Mouse (Mus musculus): ENCODE data around the gene Rbm15.

The Rbm15 gene

DNA sequence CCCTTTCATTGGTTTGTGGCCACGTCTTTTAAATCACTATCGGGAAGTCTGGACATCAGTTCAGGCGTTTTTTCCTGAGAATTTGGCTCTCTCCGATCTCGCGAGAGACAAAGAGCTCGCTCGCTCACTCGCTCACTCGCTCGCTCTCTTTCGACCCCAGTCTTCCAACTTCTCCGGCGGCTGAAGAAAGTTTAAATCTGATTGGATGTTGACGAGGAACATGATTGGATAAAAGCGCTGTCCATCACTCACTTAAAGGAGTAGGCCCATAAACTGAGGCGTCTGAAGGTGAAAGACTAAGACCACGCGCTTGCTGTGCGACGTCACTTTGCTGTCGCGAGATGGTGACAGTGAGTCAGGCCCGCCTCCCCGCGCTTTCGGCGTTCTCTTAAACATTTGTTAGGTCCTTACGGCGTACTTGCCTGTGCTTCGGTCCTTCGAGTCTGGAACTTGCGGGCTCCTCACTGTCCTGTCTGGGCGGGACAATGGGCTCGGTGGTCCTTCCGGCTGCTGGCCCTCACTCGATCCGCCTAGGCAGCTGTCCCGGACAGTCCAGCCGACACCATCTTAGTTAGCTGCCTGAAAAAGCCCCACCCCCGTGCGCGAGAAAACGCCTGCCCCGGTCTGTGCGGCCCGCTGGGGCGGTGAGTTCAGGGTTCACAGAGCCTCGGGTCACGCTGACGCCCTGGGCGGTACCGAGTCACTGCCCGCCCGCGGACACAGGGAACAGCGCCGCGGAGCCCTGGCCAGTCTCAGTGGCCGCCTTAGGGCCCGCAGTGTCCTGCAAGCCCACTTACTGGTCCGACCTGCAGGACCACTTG is at the start of gene Rbm15:
Rbm15 (minus strand) TSS at position 293 of the 821 bp plus-strand sequence.
- peak; percentile 94 for DNase-seq (ENCODE audit: low spot score)

DNA sequence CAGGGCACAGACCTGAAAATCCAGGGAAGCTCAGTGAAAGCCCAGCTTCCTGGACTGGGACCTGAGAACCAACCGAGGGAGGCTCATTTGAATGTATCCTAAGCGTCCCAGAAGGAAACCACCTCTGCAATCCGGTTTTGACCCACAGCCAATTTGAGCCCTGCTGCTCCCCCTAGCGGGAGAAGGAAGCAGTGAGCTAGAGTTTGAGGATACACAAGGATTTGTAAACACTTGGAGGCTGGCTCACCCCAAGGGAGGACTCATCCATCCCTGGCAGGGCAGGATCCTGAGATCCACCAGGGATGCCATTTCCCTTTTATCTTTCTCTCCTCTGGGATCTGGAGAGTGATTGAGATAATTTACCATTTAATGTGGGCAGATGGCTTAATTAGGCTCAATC is 45.9 kb upstream of the Rbm15 start:
- DNase-seq (ENCODE audit: low spot score), result peak; percentile 5

DNA sequence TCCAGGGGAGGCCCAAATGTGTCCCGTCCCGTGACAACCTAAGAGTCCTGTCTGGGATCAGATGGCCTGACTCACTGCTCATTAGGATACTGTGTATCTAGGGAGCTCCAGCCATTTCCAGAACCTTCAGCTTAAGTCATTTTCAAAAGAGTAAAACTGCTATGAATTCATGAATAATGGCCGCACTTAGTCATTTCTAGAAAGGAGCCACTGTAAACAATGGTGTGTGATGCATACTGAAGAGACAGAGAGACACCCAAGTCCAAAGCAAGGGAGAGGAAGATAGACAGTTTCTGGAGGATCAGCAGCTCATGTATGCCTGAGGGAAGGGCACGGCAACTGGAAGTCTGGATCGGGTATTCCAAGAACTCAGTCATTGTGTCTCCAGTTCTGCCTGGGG is 45.2 kb upstream of the Rbm15 start:
- no peak for DNase-seq (ENCODE audit: low spot score)

DNA sequence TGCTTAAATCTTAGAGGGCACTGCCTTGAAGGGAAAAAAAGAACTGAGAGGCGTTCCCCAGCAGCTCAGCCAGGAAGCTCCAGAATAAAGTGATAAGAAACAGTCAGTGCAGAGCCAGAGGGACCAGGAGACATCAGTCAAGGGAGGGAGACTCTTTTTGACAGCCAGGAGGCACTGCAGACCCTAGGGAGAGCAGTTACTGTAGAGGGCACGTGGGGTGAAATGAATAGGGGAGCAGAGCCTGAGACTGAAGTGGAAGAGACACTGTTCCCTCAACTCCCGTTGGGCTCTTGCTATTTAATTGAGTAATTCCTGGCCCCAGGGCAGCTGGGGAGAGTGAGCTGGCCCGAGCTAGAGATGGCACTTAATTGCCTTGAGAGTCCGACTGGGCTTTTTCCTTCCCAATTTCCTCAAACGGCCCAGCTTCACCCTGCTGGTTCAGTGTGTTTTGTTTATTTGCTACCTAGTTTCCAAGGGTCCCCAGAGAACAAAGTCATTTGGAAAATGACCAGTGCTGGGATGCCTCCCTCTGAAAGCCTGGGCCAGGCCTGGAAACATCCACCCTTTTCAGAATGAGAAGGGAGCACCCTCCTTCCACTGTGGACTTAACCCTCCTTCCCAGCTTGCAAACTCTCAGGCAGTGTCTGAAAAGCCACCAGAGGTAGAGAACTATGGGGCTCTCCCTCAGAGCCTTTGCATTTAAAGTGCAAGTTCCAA is 41.6 kb upstream of the Rbm15 start:
- DNase-seq (ENCODE audit: low spot score), result no peak

DNA sequence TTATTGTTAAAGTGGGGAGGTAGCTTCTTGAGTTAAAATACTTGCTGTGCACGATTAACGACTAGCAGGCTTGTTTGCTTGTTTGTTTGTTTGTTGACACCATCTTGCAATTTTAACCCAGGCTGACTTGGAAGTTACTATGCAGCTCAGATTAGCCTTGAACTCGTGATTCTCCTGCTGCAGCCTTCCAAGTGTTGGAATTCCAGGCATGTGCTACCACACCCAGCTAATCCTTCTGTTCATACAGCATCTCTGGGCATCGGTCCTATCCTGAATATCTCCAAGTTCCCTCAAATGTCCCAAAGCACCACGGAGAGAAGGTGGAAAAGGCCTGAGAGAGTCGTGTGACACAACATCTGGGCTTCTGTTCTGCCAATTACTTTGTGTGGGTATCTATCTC is 35.7 kb upstream of the Rbm15 start:
- DNase-seq (ENCODE audit: low spot score), result no peak

DNA sequence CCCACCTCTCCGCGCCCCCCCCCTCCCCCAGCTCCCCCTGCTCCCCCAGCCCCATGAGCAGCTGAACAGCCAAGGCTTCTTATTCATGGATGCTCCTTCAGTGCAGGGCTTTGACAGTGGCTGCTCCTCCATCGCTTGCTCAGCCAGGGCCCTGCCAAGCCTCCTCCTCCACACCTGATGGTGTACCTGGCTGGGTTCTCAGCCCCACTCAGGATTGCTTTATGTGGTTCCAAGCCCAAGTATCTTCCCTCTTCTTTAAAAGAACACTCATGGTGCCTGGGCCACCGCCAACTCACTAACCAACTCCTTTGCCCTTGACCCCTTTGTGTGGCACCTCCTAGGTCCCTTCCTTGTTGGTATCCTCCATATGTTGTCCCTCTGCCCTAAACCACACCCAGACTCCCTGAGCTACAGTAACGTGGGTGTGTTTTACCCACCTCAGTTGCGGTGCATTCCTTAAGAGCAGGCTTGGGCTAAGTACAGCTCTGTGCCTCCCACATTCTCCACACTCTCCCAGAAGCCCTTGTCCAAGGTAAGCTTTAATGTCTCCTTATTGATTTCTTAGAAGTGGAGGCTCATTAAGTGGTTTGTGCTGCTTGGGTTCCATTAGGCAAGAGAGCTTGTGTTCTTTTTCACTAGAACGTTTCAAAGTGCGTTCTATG is 34.6 kb upstream of the Rbm15 start:
- DNase-seq (ENCODE audit: low spot score), result no peak

DNA sequence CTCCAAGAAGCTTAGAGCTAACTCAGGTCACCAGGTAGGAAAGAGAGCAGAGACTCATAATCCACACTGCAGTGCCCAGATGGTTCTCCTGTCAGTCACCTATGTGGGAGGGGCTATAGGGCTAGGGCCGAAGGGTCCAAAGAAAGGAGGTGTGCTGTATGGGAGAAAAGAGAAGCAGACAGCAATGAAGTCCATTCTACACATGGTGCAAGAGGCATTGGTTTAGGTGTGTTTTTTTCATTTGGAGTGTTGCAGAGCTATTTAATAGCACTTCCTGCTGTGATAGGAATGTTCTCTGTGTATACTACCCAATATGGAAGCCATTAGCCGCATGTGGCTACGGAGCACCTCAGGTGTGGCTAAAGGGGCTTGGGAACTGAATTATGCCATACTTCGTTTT is 31.9 kb upstream of the Rbm15 start:
- DNase-seq (ENCODE audit: low spot score), result no peak

DNA sequence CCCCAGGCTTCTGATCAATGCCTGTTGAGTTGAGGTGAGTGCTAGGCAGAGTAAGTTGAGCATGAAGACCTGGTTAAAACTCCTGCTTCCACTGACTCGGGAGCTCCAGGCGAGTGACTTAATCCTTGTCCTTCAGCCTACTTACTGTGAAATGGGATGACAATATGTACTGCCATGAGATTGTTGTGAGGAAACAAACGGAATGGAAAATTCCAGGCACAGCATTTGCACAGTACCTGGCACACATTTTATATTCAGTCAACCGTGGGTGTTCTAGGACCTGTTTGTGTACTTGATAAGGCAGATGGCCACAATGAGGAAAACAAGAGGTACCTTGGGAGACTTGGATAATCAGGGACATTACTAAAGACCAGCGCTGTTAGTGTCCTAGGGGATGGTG is 29.9 kb upstream of the Rbm15 start:
- no peak for DNase-seq (ENCODE audit: low spot score)

DNA sequence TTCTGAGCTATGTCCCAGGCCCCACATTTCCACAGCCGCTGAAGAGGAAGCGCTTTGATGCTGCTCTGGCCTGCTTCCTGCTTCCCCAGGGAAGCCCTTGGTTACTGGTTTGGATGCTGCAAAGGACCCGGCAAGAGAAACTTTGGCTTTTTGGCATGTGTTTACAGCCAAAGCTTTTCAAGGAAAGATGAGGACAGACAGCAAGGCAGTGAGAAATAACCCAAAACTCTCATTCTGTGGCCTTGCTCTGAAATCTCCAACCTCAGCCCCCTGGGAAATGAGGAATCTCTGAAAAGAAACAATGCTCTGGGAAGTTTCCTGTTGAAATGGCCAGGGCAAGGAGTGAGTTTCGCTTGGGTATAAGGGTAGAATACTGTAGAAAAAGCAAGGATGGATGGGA is 26.9 kb upstream of the Rbm15 start:
- DNase-seq (ENCODE audit: low spot score), result no peak

DNA sequence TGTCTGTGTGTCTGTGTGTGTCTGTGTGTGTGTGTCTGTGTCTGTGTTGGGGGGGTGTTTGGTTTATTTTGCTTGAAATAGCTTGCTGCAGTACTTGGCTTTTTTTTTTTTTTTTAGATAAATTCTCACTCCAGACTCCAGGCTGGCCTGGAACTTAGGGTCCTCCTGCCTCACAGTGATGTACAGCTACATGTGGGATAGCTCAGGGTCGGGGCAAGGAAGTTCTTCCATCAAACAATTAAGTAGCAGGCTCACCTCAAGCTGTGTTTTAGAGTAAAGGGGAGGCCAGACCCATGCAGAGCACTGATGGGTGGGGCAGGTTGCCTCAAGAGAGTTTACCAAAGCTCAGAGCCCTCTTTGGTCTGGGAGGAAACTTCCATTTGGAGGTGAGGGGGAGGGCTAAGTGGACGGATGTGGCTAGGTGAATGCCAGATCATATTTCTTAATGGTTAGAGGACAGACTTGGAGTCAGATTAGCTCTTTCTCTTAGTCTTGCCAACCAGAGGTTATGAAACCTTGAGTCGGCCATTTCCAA is 24.3 kb upstream of the Rbm15 start:
- no peak for DNase-seq (ENCODE audit: low spot score)

DNA sequence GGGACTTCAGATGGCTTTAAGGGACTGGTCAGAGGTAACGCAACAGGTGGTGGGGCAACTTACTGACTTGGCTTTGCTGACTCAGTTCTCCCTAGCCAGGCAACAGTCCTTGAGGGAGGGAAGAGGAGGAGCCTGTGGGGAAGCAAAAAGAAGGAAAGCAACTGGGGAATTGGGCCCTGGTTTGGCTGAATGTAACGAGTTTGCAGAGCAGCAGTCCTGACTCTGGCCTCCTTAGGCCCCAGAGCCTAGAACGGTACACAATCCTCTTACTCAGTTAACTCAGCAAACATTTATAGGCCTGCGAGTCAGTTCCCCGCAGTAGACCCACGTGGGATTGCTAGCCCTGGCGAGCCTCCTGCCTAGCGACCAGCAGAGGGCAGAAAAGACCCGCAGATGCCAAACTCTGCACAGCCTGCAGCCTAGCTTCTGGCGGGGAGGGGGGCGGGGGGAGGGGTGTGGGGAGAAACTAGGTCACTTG is 23.5 kb upstream of the Rbm15 start:
- DNase-seq (ENCODE audit: low spot score), result peak; percentile 63

DNA sequence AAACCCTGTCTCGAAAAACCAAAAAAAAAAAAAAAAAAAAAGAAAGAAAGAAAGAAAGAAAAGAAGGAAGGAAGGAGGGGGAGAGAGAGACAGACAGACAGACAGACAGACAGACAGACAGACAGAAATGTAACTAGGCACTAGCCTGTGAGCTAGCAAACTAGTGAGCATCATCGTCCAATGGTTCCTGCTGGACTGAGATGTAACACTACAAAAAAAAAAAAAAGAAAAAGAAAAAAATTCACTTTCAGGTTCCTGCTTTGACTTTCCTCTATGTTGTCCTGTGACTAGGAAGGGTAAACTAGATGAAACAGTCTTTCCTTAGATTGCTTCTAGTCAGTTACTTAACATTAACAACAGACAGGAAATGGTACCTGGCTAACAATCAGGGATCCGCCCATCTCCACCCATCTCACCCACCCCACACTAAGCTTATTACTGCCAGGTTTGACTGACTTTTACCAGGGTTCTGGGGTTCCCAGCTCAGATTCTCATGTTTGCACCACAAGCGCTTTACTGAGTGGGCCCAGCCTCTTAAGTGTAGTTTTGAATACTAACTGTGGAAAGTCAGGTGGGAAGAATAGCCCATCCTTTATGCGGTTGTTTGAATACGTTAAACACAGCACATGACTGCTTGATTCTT is 22.3 kb upstream of the Rbm15 start:
- DNase-seq (ENCODE audit: low spot score), result no peak

DNA sequence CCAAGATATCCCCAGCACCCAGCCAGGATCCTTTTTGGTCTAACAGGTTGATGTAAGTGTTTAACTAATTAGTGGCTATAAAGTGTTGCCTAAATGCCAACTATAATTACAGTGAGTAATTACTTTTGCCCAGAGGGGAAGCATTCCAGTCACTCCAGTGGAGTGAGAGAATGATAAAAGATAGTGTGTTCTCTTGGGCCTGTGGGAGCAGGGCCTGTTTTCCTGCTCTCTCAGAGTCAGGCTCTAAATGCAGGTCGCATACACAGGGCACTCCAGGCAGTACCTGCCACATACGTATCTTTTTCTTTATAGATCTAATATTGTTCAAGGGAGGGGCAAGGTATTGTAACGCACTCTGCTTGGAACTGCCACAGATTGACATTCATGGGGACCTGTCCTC is 18.2 kb upstream of the Rbm15 start:
- DNase-seq (ENCODE audit: low spot score), result no peak

DNA sequence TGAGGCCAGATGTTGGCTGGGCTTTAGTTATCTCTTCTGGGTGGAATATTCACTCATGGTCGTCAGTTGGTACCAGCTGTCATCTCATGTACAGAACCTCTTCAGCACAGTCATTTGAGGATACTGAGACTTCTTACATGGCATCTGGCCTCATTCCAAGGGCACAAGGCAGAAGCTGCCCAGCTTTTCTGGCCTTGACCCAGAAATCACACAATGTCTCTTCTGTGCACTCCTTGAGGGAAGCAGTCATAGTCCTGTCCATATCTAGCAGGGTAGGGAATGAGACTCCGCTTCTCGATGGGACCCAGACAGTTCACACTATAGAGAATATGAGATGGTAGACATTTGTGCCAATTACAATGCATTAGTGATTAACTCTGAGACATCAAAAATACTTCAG is 15.5 kb upstream of the Rbm15 start:
- no peak for DNase-seq (ENCODE audit: low spot score)

DNA sequence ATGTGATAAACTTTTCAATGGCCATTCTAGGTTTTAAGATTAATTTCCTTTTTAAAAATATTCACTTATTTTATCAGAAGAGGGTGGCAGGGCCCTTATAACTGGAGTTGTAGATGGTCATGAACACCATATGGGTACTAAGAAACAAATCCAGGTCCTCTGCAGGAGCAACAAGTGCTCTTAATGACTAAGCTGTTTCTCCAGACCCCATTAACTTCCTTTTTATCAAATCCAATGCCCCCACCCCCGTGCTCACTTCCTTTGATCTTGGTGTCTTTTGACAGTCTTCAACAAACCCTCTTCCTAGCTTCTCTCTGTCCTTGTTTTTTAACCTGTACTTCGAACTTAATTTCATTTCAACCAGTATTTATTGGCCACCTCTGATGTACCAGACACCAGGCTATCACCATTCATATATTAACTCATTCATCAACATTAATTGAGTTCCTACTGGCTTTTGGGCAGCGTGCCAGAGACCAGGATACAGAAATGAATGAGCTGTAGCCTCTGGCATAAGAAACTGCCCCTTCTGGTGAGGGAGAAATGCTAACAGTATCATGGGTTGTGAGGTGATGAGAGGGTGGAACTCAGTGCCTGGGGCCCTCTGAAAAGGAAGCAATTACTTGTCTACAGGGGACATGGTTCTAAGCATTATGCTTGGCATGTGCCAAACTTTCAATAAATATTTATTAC is 11.7 kb upstream of the Rbm15 start:
- no peak for DNase-seq (ENCODE audit: low spot score)

DNA sequence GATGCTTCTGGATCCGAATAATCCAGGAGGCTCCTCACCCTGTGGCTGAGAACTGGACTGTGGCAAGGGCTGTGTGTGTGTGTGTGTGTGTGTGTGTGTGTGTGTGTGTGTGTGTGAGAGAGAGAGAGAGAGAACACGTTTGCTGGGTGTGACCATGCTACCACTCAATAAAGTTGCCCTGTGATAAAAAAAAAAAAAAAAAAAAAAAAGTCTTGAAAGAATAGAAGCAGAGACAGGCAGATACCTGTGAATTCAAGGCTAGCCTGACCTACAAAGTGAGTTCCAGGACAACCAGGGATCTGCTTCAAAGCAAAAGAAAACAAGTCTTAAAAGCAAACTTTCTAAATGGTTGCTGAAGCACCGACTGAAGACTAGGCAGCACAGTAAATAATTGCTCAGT is 10.5 kb upstream of the Rbm15 start:
- DNase-seq (ENCODE audit: low spot score), result no peak

DNA sequence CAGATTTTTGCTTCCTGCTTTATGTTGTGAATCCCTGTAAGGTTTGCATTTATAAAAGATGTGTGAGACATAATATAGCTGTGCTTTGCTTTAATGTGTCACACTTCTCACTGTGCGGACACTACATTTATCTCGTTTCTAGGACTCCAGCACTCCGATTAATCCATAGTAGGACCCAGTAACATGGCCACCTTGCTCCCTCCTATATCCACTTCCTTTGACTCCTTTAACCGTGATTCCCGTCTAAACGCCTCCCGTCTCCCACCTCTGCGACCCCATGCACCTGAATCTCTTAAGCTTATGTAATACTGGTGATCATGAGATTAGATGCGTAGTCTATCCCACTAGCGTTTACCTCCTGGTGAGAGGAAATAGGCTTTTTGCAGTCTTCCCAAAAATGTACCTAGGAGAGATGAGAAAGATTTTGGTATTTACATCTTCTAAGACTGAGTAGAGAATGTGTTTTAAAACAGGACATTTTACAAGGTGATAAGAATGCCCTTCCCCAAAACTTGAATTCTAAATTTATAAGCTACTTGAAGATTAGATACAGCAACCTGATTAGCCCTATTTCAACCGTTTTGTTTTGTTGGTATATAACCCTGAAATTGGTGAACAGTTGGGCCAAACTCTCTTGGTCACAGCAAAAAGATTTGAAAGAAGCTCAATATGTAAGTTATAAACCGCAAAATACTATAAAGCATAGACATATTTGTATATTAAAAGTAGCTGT is 895 bp upstream of the Rbm15 start:
- DNase-seq (ENCODE audit: low spot score), result no peak

DNA sequence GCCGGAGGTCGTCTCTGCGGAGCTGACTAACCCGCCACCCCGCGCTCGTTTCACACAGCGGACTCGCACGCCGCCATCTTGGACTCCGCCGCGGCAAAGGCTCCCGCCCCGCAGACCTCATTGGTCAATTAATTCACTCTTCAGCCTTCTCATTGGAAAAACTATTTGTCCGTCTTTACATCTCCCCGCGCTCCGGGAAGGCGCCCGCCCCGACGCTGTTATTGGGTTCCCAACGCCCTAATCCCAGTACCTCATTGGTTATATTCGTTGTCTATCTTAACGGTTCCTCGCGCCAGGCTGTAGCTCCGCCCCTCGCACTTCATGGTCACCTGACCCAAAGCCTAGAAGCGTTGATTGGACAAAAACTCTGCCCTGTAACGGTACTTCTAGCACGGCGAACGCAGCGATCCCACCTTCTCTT is 503 bp downstream of the Rbm15 start:
- peak; percentile 97 for DNase-seq (ENCODE audit: low spot score)

DNA sequence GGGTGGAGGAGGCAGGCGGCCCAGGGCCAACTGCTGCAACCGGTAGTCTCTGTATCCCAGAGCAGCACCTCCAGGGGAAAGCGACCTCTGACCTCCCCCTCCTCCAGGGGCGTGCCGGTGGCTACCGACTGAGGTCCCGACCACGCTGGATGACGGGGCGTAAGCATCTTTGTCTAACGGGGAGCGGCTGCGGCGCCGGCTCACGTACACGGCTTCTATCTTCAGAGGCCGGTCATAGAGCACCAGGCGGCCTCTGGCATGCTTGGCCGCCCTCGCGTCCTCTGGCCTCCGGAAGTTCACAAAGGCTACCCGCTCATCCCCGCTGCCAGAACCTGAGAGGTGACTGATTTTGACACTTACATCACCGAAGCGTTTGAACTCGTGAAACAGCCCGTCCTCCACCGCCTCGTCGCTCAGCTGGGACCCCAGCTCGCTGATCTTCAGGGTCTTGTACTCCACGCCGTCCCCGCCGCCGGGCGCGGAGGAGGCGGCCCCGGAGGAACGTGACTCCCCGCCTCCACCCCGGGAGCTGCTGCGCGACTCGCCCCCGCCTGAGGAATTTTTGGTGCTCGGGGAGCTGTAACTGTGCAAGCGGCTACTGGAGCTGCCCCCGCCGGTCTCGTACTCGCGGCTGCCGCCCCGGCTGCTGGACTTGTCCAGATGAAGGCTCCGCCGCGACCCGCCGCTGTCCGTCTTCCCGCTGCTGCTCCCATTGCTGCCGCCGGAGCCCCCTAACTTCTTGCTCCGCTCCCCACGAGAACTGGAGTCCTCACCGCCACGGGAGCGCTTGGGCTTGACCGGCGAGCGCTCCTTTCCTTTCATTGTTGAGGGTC is 1.1 kb downstream of the Rbm15 start:
- peak; percentile 38 for DNase-seq (ENCODE audit: low spot score)

DNA sequence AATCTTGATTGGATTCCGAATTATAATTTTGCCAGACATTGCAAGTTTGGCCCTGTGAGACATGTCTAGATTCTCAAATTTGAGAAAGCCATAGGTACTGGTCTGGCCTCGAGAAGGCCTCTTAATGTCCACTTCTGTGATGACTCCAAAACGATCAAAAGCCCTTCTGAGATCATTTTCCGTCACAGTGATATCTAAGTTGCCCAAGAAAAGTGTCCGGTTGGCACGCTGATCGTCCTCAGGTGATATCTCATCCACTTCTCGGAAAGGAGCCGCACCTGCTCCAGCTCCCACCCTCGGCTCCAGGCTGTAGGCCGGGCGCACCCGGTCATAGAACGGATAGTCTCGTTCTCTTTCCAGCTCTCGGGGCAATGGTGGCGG is 1.7 kb downstream of the Rbm15 start:
- no peak for DNase-seq (ENCODE audit: low spot score)

Data from ovary, adult 18-20 months (tissue).